Mouse (Mus musculus): Measurements from ENCODE around the gene Nlrp1a. TPM values are rescaled to one million over a fixed set of nuclear protein-coding genes. Genes with fewer than 3 reads are reported as not detected.

Gene Nlrp1a
- 6.3 TPM for total RNA-seq (2023)

DNA sequence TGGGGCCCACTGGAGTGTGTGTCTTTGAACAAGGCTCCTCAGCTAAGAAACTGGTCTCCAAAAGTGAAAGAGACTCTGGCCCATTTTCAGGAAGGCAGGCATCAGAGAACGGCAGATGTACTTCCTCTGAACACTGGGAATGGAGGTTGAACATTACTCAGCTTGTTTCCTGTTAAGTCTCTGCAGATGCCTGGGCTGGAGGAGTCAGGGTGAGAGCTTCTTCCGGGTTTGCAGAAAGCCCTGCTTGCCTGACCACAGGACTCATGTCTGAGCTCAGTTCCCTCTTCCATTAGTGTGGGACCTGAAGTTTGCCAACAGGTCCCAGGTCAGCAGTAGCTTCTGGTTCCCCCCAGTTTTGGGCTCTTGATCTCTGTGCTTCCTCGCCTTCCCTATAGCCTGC is at the start of gene Nlrp1a:
Gene Nlrp1a (minus strand): TSS at position 44 of the 400 bp plus-strand sequence.

Other genes with a start within 250 kb of the Nlrp1a start
- gene Nup88, start 174.7 kb downstream of the Nlrp1a start, total RNA-seq (2023): 82.1 TPM
- gene Rpain, start 174.5 kb downstream of the Nlrp1a start, total RNA-seq (2023): 59.2 TPM
- gene C1qbp, start 161.7 kb downstream of the Nlrp1a start, total RNA-seq (2023): 90.6 TPM
- gene Dhx33, start 140.3 kb downstream of the Nlrp1a start, total RNA-seq (2023): 29.1 TPM
- gene Mis12, start 125.1 kb downstream of the Nlrp1a start, total RNA-seq (2023): 12.0 TPM
- gene Derl2, start 124.9 kb downstream of the Nlrp1a start, total RNA-seq (2023): 25.8 TPM
- gene 6330403K07Rik, start 111.2 kb downstream of the Nlrp1a start, total RNA-seq (2023): 0.77 TPM
- 0.35 TPM for gene Nlrp1b, start 86.0 kb upstream of the Nlrp1a start, total RNA-seq (2023)